Mouse (Mus musculus) forebrain, embryonic 10.5 days (tissue): ENCODE measurements at regions not wholly inside any gene's neighbourhood (a gene's known extent, or its start where the extent isn't known, plus 50 kb on each side); places are given as distances from the start of the nearest gene placed in this dataset.

Experiments
- DNase-seq: peaks from one replicate; pipeline ENCODE4 v3.0.0-alpha.2; 2017; ENCODE audit warnings: low spot score; ENCODE audit errors: extremely low spot score
- H3K27ac ChIP-seq: fragments of 300-500 bp; sonication (generic); 2 replicates; pipeline ENCODE4 v1.5.1; 2016; ENCODE audit warnings: mild to moderate bottlenecking
- H3K27me3 ChIP-seq: fragments of 300-500 bp; sonication (generic); 2 replicates; pipeline ENCODE4 v1.6.1; 2016; ENCODE audit warnings: mild to moderate bottlenecking; ENCODE audit not compliant: poor library complexity, severe bottlenecking
- H3K36me3 ChIP-seq: fragments of 300-500 bp; sonication (generic); replicated peaks from 2 replicates; pipeline ENCODE4 v1.6.1; 2016; ENCODE audit warnings: mild to moderate bottlenecking, moderate library complexity
- H3K4me1 ChIP-seq: fragments of 300-500 bp; sonication (generic); 2 replicates; pipeline ENCODE4 v1.6.1; 2016
- H3K4me3 ChIP-seq: fragments of 300-500 bp; sonication (generic); 2 replicates; pipeline ENCODE4 v1.5.1; 2016; ENCODE audit warnings: mild to moderate bottlenecking, moderate library complexity
- H3K9me3 ChIP-seq: fragments of 300-500 bp; sonication (generic); 2 replicates; pipeline ENCODE4 v1.6.1; 2016; ENCODE audit warnings: mild to moderate bottlenecking, moderate library complexity
- WGBS: fragments of 180-500 bp; shearing (Covaris S2); methylation state at CpG from one replicate; pipeline ENCODE4 v1.1.7; 2016; 5-methylcytosine and 5-hydroxymethylcytosine counted together

GRCm38 (mm10) chr3:49096118-49096517, 661.0 kb downstream of the Pcdh18 start:
- no peak overlapping the region for H3K4me3 ChIP-seq
- peaks cover 8% of the 10 kb centered on the region for H3K27me3 ChIP-seq
- H3K36me3 ChIP-seq = no peaks in the 10 kb centered on the region
- H3K27ac ChIP-seq = no peak overlapping the region
- H3K4me1 ChIP-seq = no peaks in the 10 kb centered on the region
- 64% methylated on average over 4 of the region's 4 CpGs for WGBS
- peak; percentile 17 for DNase-seq
- H3K9me3 ChIP-seq = no peaks in the 10 kb centered on the region

DNA sequence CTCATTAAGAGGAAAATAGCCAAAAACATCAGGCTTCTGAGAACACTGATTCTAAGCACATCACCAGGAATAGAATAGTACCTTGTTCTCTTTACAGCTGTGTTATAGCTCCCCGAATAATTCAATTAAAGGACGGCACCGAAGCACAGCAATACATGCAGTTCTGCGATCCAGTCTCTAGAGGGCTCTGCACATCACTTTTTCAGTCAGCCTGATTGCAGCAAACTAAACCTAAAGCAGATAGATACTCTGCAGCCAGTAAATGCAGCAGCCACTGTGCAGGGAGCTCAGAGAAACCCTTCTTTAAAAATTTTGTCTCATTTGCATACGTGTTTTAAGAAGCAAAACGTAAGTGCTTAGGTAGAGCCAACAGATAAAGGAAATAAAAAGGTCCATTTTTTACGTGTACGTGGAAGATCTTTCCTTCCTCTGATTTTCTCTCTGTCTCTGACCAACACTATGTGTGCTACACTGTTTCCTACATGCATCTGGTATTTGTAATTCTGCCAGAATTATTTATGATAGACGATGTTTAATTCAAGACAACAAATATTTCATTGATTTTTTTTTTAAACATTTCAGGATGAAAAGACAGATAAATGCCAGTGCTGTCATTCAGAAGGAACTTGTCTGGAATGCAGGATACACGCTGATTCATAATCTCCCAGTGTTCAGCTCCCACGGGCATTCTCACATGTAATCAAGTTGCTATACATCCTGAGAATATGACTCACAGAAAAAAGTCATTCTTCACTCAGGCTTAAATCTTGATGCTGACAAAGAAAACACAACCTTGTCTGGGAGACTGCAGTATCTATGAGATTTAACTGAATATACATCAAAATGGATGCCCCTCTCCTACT, 663.1 kb downstream of the Pcdh18 start:
- Histone ChIP-seq H3K27me3 (peaks cover 8% of the 10 kb centered on the region), H3K9me3 (no peaks in the 10 kb centered on the region), H3K36me3 (no peaks in the 10 kb centered on the region), H3K27ac (no peak overlapping the region), H3K4me1 (no peaks in the 10 kb centered on the region), H3K4me3 (no peak overlapping the region)
- 40% methylated on average over 11 of the region's 11 CpGs for WGBS
- peak; percentile 32 for DNase-seq

DNA sequence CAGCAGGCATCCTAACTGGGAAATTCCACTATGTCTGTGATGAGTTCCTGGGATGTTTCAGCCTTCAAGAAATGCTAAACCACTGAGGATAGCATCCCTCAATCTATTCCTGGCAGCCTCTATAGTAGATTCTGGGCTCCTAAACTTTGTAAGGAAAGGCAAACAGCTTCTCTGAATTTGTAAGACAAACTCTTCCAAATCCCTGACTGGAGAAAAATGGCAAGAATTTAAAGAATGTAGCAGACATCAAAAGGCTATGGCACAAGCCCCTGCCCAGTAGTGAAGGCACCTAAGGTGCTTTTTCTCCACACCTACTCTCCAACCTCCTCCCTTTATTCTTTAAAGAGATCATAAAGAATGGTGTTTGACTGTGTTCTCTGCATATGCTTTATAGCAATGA, 688.3 kb downstream of the Pcdh18 start:
- no peak for DNase-seq
- H3K4me3 ChIP-seq = no peak overlapping the region
- H3K4me1 ChIP-seq = 0 out of 2 replicates have a peak, but pooled peaks cover 2% of the 10 kb centered on the region
- H3K27ac ChIP-seq = no peak overlapping the region
- no peaks in the 10 kb centered on the region for H3K9me3 ChIP-seq
- no peaks in the 10 kb centered on the region for H3K27me3 ChIP-seq
- no peaks in the 10 kb centered on the region for H3K36me3 ChIP-seq

DNA sequence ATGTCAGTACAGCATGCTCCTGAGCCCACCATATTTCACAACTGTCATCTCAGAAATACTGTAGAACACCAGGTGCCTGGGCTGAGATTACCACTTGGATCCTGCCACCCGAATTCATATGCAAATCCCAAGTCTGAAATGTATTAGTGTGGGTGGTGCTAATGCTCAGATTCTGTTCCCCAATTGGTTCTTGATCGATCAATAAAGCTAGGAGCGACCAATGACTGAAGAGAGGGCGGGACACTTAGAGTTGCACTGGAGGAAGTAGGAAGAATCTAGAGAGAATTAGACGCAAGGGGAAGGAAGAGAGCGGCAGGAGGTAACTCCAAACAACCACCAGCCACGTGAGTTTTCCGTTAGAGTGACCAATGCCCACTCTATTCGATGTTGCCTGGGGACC, 695.0 kb downstream of the Pcdh18 start:
- no peaks in the 10 kb centered on the region for H3K27me3 ChIP-seq
- DNase-seq = no peak
- no peaks in the 10 kb centered on the region for H3K9me3 ChIP-seq

GRCm38 (mm10) chr3:49032981-49033380, 724.1 kb downstream of the Pcdh18 start:
- Histone ChIP-seq H3K9me3 (no peaks in the 10 kb centered on the region), H3K4me3 (no peak overlapping the region), H3K27me3 (no peaks in the 10 kb centered on the region), H3K4me1 (no peaks in the 10 kb centered on the region), H3K36me3 (no peaks in the 10 kb centered on the region), H3K27ac (no peak overlapping the region)
- DNase-seq = no peak
- WGBS = 85% methylated on average over 5 of the region's 5 CpGs

More for the DNA sequence above, 695.0 kb downstream of the Pcdh18 start:
- no peak overlapping the region for H3K4me3 ChIP-seq
- no peaks in the 10 kb centered on the region for H3K36me3 ChIP-seq
- no peak overlapping the region for H3K27ac ChIP-seq
- 80% methylated on average over 9 of the region's 9 CpGs for WGBS
- no peaks in the 10 kb centered on the region for H3K4me1 ChIP-seq

DNA sequence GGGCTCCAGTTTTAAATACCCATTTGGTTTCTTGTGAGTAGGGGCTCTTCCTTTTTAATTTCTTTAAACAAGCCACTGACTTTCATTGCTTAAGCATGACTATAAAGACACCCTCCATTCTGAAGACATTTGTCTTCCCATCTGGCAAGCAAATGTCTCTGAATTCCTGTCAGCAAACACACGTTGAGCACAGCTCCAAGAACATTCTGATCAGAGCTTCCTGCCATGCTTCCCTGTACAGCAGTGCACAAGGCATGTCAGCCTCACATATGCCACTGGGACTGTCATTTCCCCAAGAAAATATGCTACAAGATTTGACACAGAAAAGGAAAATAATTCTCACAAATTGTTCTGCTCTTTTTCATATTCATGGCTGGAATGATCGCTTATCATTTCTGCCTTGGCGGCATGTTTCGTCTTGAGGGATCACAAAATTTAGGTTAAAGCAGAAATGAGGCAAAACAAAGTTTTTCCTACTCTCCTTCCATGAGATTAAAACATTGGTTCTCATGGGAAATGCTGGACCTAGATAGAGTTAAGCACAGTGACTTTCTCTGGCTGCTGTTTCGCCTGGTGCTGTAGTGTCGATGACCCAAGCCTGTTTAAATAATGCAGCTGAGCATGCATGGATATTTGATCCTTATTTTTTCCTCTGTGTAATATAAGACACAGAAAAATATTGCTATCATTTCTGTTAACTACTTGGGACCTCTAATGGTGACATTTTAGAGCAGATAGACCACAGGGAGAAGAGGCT, 747.7 kb downstream of the Pcdh18 start:
- H3K4me1 ChIP-seq = no peaks in the 10 kb centered on the region
- WGBS = 95% methylated on average over 6 of the region's 6 CpGs
- no peaks in the 10 kb centered on the region for H3K27me3 ChIP-seq
- no peaks in the 10 kb centered on the region for H3K9me3 ChIP-seq
- no peaks in the 10 kb centered on the region for H3K36me3 ChIP-seq
- no peak for DNase-seq
- H3K4me3 ChIP-seq = no peak overlapping the region
- no peak overlapping the region for H3K27ac ChIP-seq
